Mouse (Mus musculus): Measurements from ENCODE around the gene Vps16.

Vps16 gene

DNA sequence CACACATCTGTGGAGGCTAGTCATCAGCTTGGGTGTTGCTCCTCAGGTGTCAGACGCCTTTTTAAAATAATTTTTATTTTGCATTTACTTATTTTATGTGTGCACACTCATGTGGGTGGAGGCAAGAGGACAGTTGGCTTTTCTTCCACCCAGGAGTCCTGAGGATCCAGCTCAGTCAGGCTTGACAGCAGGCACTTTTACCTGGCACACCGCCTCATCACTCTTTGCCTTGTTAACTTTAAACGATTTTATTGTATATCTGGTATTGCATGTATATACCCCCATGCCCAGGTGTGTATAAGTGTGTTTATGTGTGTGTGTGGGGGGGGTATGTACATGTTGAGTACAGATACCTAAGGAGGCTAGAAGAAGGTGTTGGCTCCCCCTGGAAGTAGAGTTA, 33.7 kb downstream of the Vps16 start:
- DNase-seq (ENCODE audit: low read depth, low spot score) = no peak

DNA sequence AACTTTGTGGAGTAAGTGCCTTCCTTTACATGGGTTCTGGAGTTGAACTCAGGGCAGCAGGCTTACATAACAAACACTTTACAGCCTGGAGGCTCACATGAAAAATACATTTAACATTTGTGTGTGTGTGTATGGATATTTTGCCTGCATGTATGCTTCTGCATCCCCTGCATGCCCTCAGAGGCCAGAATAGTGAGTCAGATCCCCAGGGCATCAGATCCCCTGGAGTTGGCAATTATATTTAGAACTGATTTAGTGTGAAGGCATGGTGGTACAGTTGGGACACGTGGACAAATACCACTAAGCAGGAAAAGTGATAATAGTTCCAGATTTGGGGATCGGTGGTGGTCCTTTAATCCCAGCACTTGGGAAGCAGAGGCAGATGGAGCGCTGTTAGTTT, 35.4 kb downstream of the Vps16 start:
- DNase-seq (ENCODE audit: low read depth, low spot score) = no peak

- no peak for DNase-seq (ENCODE audit: low read depth, low spot score)
Measured at GRCm38 (mm10) chr2:130461287-130462071, 37.3 kb downstream of the Vps16 start.

- no peak for DNase-seq (ENCODE audit: low read depth, low spot score)
Measured at GRCm38 (mm10) chr2:130466438-130466837, 42.3 kb downstream of the Vps16 start.

DNA sequence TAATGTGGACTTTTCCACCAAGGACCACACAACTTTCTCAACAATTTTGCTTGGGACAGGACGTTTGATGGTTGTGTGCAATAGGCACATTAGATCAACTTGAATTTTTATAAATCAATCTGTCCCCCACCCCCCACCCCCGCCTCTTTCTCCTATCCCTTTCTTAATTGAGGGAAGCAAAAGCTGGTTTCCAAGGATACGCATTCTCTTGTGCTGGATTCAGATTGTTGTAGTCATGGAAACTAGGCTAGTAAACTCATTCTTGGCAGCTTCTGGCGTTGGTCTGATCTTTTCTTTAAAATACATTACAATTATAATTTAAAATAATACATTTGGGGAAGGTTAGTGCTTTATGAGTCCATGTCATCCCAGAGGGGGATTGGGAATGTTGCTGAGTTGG, 45.2 kb downstream of the Vps16 start:
- DNase-seq (ENCODE audit: low read depth, low spot score) = no peak

GRCm38 (mm10) chr2:130469935-130470334, 45.8 kb downstream of the Vps16 start:
- no peak for DNase-seq (ENCODE audit: low read depth, low spot score)

- DNase-seq (ENCODE audit: low read depth, low spot score) = no peak
Measured at GRCm38 (mm10) chr2:130472908-130473510, 48.9 kb downstream of the Vps16 start.

GRCm38 (mm10) chr2:130475764-130476163, 51.6 kb downstream of the Vps16 start:
- DNase-seq (ENCODE audit: low read depth, low spot score) = no peak

DNA sequence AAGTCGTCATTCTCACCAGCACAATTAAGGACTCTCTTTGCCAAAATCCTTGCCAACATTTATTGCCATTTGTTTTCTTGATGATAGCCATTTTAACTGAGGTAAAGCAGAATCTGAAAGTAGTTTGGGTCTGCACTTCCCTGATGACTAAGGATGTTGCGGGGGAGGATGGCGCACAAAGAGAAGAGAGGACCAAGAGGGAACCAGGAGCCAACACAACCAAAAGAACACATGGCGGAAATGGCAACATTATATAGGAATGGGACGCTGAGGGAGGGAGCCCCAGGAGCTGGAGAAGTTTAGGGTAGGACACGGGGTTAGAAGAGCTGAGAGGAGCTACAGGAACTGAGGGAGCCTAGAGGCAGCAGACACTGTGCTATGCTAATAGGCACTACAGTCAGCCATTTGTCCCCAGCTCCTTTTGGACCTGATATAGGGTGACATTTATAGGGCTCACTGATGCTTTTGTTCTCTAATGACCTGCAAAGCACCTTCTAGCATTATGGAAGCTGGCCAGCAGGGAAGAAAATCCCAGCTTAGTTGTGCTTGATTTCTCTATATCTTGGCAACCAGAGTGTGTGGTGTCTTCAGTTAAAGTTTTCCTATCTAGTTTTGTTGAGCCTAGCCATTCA, 52.6 kb downstream of the Vps16 start:
- no peak for DNase-seq (ENCODE audit: low read depth, low spot score)

- DNase-seq (ENCODE audit: low read depth, low spot score) = no peak
Measured at GRCm38 (mm10) chr2:130482177-130482576, 58.0 kb downstream of the Vps16 start.

GRCm38 (mm10) chr2:130482700-130483099, 58.6 kb downstream of the Vps16 start:
- no peak for DNase-seq (ENCODE audit: low read depth, low spot score)

- DNase-seq (ENCODE audit: low read depth, low spot score) = no peak
Measured at GRCm38 (mm10) chr2:130484206-130484605, 60.1 kb downstream of the Vps16 start.

DNA sequence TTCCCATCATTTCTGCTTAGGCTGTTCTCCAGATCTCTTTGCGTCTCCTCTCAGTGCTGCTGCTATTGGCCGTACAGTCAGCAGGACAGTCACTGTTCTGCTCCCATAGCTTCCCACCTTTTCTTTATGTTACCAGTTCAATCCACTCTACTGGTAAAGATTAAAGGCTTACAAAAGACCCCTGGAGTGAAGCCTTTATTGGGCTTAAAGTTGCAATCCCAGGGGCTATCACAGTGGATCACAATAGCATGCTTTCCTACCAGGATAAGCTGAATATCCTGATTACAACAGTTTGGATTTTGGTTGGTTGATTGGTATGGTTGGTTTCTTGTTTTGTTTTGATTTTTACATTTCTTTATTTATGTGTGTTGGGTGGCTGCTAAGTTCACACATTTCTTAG, 63.9 kb downstream of the Vps16 start:
- DNase-seq (ENCODE audit: low read depth, low spot score) = no peak

DNA sequence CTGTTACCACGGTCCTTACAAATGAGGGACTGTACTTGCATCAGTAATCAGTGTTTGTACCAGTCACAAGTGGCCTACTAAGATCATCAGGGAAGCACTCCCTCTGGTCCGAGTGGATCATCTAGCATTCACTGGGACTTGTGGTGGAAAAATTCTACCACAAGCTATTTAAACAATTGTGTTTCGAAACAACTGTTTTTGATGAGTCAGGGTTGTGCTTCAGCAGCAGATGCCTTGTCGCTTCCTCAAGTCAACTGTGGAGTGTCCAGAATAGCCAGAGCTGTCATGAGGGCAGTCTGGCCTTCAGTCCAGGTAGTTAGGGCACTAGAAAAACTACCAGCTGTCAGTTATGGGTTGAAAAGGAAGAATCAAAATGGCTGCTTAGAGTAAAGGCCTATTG, 64.5 kb downstream of the Vps16 start:
- DNase-seq (ENCODE audit: low read depth, low spot score) = no peak

GRCm38 (mm10) chr2:130491162-130491561, 67.0 kb downstream of the Vps16 start:
- DNase-seq (ENCODE audit: low read depth, low spot score) = no peak

DNA sequence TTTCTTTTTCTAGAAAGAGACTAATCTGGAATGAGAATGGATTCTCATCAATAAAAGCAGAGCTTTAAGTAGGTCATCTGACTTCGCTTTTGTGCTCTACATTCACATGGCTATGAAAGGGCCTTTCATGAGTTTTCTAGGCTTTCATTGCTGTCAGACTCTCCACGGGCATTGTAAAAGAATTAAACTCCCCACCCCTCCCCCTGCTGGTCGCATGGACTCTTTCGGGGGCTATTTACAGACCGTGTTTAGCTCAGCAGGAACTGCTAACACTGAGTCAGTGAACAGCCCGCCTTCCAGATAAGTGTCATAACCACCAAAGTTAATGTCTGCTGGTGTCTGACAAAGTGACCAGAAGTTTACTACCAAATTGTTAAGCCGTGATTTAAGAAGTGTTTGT, 67.4 kb downstream of the Vps16 start:
- peak; percentile 52 for DNase-seq (ENCODE audit: low read depth, low spot score)
